ENCODE assay signal across 8 mouse cellular contexts in genomic region chr13:73159865-73160264, GRCm38 (mm10).
DNase-seq lines count a peak whose midpoint lies in the region; ATAC-seq and TF ChIP-seq lines count a peak whose summit lies in the region.

No protein-coding gene starts in this region.

- intact Hi-C loops in left cerebral cortex, adult 2 months (cut with DNase I): loop anchor here (2.0 to 5.0 kb wide), 2 partner anchors 147 to 245 kb away; no protein-coding TSS in a partner anchor

- no peak overlapping the region; the same call in 1 of the 2 replicates for H3K9ac ChIP-seq in embryonic facial prominence, embryonic 11.5 days (replicated peaks; ENCODE audit: low read length)
- H3K9ac ChIP-seq in hindbrain, embryonic 12.5 days: peak overlapping the region; percentile 53
- peak overlapping the region; percentile 41; the same call in 1 of the 2 replicates for H3K9ac ChIP-seq in midbrain, embryonic 15.5 days

- no peak for ATAC-seq in embryonic facial prominence, embryonic 11.5 days (replicated peaks; ENCODE audit: insufficient number of reproducible peaks, low FRiP score, low TSS enrichment, low read depth)
- peak; percentile 67 for ATAC-seq in hindbrain, embryonic 12.5 days (ENCODE audit: low FRiP score)
- ATAC-seq in midbrain, embryonic 15.5 days (replicated peaks): peak; percentile 52
- no peak for ATAC-seq in monocyte, adult 5-6 weeks (replicated peaks; ENCODE audit: insufficient number of reproducible peaks, low FRiP score, low TSS enrichment, poor library complexity, severe bottlenecking)

- no peak for TF ChIP-seq CTCF in left cerebral cortex, adult 2 months (IDR thresholded peaks at IDR 0.05)

- H3K27me3 ChIP-seq in embryonic facial prominence, embryonic 11.5 days (ENCODE audit: control insufficient read depth, insufficient read depth, low read length): no peaks in the 10 kb centered on the region
- H3K27me3 ChIP-seq in hindbrain, embryonic 12.5 days: peaks cover 12% of the 10 kb centered on the region; the same call in 1 of the 2 replicates
- H3K27me3 ChIP-seq in midbrain, embryonic 15.5 days (replicated peaks): peaks cover 3% of the 10 kb centered on the region; the same call in 1 of the 2 replicates

- 20% methylated on average over 9 of the region's 9 CpGs for WGBS in embryonic facial prominence, embryonic 11.5 days
- 3% methylated on average over 9 of the region's 9 CpGs for WGBS in hindbrain, embryonic 12.5 days
- WGBS in midbrain, embryonic 15.5 days: 7% methylated on average over 9 of the region's 9 CpGs

- no peak for DNase-seq in left cerebral cortex, adult 2 months (ENCODE audit: extremely low spot score in 1 of 2, low spot score in 2 of 2)
- DNase-seq in left cerebral cortex, adult 18-20 months (ENCODE audit: low spot score in 2 of 2): no peak
- DNase-seq in embryonic facial prominence, embryonic 11.5 days (ENCODE audit: low spot score): no peak
- DNase-seq in kidney, postnatal 10 days: no peak
- DNase-seq in layer of hippocampus, adult 9-10 months (ENCODE audit: low spot score): no peak

- H3K4me3 ChIP-seq in left cerebral cortex, adult 2 months: peak overlapping the region; percentile 36; the same call in 1 of the 2 replicates
- no peak overlapping the region for H3K4me3 ChIP-seq in embryonic facial prominence, embryonic 11.5 days (ENCODE audit: low read depth, low read length)
- H3K4me3 ChIP-seq in hindbrain, embryonic 12.5 days: peak overlapping the region; percentile 21
- peak overlapping the region; percentile 36 for H3K4me3 ChIP-seq in midbrain, embryonic 15.5 days

- H3K4me1 ChIP-seq in embryonic facial prominence, embryonic 11.5 days (ENCODE audit: control insufficient read depth, insufficient read depth, low read length): no peaks in the 10 kb centered on the region
- H3K4me1 ChIP-seq in hindbrain, embryonic 12.5 days: peaks cover 12% of the 10 kb centered on the region
- H3K4me1 ChIP-seq in midbrain, embryonic 15.5 days: peaks cover 14% of the 10 kb centered on the region

- H3K4me2 ChIP-seq in embryonic facial prominence, embryonic 11.5 days (ENCODE audit: low read depth, low read length): peak overlapping the region; percentile 34
- H3K4me2 ChIP-seq in hindbrain, embryonic 12.5 days (replicated peaks): peak overlapping the region; percentile 51
- H3K4me2 ChIP-seq in midbrain, embryonic 15.5 days: peak overlapping the region; percentile 68

- no peaks in the 10 kb centered on the region for H3K36me3 ChIP-seq in embryonic facial prominence, embryonic 11.5 days (replicated peaks; ENCODE audit: control insufficient read depth, insufficient read depth, low read depth, low read length)
- no peaks in the 10 kb centered on the region for H3K36me3 ChIP-seq in hindbrain, embryonic 12.5 days
- no peaks in the 10 kb centered on the region for H3K36me3 ChIP-seq in midbrain, embryonic 15.5 days (replicated peaks)

- H3K27ac ChIP-seq in left cerebral cortex, adult 2 months: no peak overlapping the region
- H3K27ac ChIP-seq in embryonic facial prominence, embryonic 11.5 days (replicated peaks; ENCODE audit: low read depth, low read length): no peak overlapping the region
- H3K27ac ChIP-seq in hindbrain, embryonic 12.5 days: peak overlapping the region; percentile 3; the same call in 1 of the 2 replicates
- peak overlapping the region; percentile 21; the same call in 1 of the 2 replicates for H3K27ac ChIP-seq in midbrain, embryonic 15.5 days

- no peaks in the 10 kb centered on the region for H3K9me3 ChIP-seq in embryonic facial prominence, embryonic 11.5 days (replicated peaks; ENCODE audit: control insufficient read depth, low read length)
- no peaks in the 10 kb centered on the region for H3K9me3 ChIP-seq in hindbrain, embryonic 12.5 days (replicated peaks)
- no peaks in the 10 kb centered on the region for H3K9me3 ChIP-seq in midbrain, embryonic 15.5 days

Comparison
In these comparisons a context has a peak if more than half of its experiments do, and no peak if none do; other contexts are left out.
1. H3K27ac ChIP-seq: peak in hindbrain, embryonic 12.5 days (single experiment) and midbrain, embryonic 15.5 days (single experiment); none in left cerebral cortex, adult 2 months (single experiment) and embryonic facial prominence, embryonic 11.5 days (single experiment).
2. ATAC-seq: peak in hindbrain, embryonic 12.5 days (single experiment) and midbrain, embryonic 15.5 days (single experiment); none in embryonic facial prominence, embryonic 11.5 days (single experiment) and monocyte, adult 5-6 weeks (single experiment).
3. Peak in every context shown above with its lines, with median percentiles within 50 percentile points of each other: H3K4me2 ChIP-seq.